Mouse (Mus musculus) limb, embryonic 12.5 days (tissue): ENCODE measurements around the gene Mapkapk2. TPM values are rescaled to one million over a fixed set of nuclear protein-coding genes. Genes with fewer than 3 reads are reported as not detected.

Experiments used
- ATAC-seq: fragments of 200-750 bp; cut with Nextera tagmentation; 2 replicates; pipeline ENCODE4 v1.8.0; 2017; ENCODE audit warnings: low read depth, moderate TSS enrichment; ENCODE audit not compliant: insufficient number of reproducible peaks, insufficient read depth, low FRiP score, low TSS enrichment
- H3K27ac ChIP-seq: fragments of 300-500 bp; sonication (generic); 2 replicates; pipeline ENCODE4 v1.5.1; 2016; ENCODE audit warnings: mild to moderate bottlenecking, moderate library complexity
- H3K27me3 ChIP-seq: fragments of 300-500 bp; sonication (generic); 2 replicates; pipeline ENCODE4 v1.6.1; 2016; ENCODE audit warnings: mild to moderate bottlenecking, moderate library complexity
- H3K36me3 ChIP-seq: fragments of 300-500 bp; sonication (generic); 2 replicates; pipeline ENCODE4 v1.6.1; 2016; ENCODE audit warnings: mild to moderate bottlenecking, moderate library complexity
- H3K4me1 ChIP-seq: fragments of 300-500 bp; sonication (generic); replicated peaks from 2 replicates; pipeline ENCODE4 v1.6.1; 2016
- H3K4me2 ChIP-seq: fragments of 300-500 bp; sonication (generic); 2 replicates; pipeline ENCODE4 v1.6.1; 2016; ENCODE audit warnings: mild to moderate bottlenecking, moderate library complexity
- H3K4me3 ChIP-seq: fragments of 300-500 bp; sonication (generic); replicated peaks from 2 replicates; pipeline ENCODE4 v1.5.1; 2016; ENCODE audit warnings: mild to moderate bottlenecking
- H3K9ac ChIP-seq: fragments of 300-500 bp; sonication (generic); replicated peaks from 2 replicates; pipeline ENCODE4 v1.6.1; 2016; ENCODE audit warnings: mild to moderate bottlenecking, moderate library complexity
- H3K9me3 ChIP-seq: fragments of 300-500 bp; sonication (generic); 2 replicates; pipeline ENCODE4 v1.6.1; 2016; ENCODE audit warnings: mild to moderate bottlenecking, moderate library complexity
- WGBS: fragments of 180-500 bp; shearing (Covaris S2); methylation state at CpG from one replicate; pipeline ENCODE4 v1.1.7; 2016; 5-methylcytosine and 5-hydroxymethylcytosine counted together
- polyA plus RNA-seq: library from polyadenylated mRNA; unstranded; fragments of >200 nt; fragmentation: Nextera tagmentation; extraction: Ambion mirVana; gene quantifications from 2 replicates; pipeline ENCODE4 v1.2.1, GENCODE M21; 2016

The Mapkapk2 gene
- polyA plus RNA-seq, 1 experiment from 2014 or later, result 58.9 TPM

DNA sequence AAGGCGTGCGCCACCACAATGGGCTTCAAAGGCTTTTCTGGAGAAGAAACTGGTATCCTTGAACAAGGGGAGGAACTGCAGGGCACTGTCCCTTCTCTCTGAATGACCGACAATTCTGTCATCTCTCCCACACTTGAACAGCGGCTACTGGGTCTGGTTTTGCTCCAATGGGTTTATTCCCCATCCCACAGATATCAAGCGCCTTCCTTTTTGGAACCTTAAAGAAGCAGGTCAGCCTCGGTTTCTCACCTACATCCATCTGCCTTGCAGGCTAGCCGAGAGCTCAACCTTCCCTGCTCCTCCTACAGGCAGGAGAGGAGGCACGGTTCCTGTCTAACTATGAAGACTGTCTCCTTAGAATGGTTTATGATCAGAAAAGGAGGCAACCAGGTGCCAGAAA, 48.7 kb downstream of the Mapkapk2 start:
- ATAC-seq, result no peak
- no peak overlapping the region for H3K9ac ChIP-seq
- H3K36me3 ChIP-seq, result peaks cover 18% of the 10 kb centered on the region
- no peak overlapping the region for H3K4me3 ChIP-seq
- no peaks in the 10 kb centered on the region for H3K9me3 ChIP-seq
- no peaks in the 10 kb centered on the region for H3K27me3 ChIP-seq
- no peak overlapping the region for H3K4me2 ChIP-seq
- 0 out of 2 replicates have a peak, but pooled peaks cover 15% of the 10 kb centered on the region for H3K4me1 ChIP-seq
- H3K27ac ChIP-seq, result no peak overlapping the region
- 82% methylated on average over 8 of the region's 8 CpGs for WGBS

GRCm38 (mm10) chr1:131048121-131048863, 49.3 kb downstream of the Mapkapk2 start:
- WGBS, result 61% methylated on average over 6 of the region's 6 CpGs
- H3K36me3 ChIP-seq, result peaks cover 14% of the 10 kb centered on the region; the same call in 1 of the 2 replicates
- H3K4me2 ChIP-seq, result no peak overlapping the region
- H3K9me3 ChIP-seq, result no peaks in the 10 kb centered on the region
- H3K27me3 ChIP-seq, result no peaks in the 10 kb centered on the region
- H3K4me3 ChIP-seq, result no peak overlapping the region
- no peak overlapping the region for H3K9ac ChIP-seq
- 0 out of 2 replicates have a peak, but pooled peaks cover 13% of the 10 kb centered on the region for H3K4me1 ChIP-seq
- ATAC-seq, result no peak
- no peak overlapping the region for H3K27ac ChIP-seq

GRCm38 (mm10) chr1:131046607-131047006, 51.0 kb downstream of the Mapkapk2 start:
- Histone ChIP-seq H3K27me3 (no peaks in the 10 kb centered on the region), H3K4me2 (no peak overlapping the region), H3K9ac (no peak overlapping the region), H3K27ac (no peak overlapping the region), H3K4me1 (0 out of 2 replicates have a peak, but pooled peaks cover 13% of the 10 kb centered on the region), H3K36me3 (no peaks in the 10 kb centered on the region), H3K9me3 (no peaks in the 10 kb centered on the region), H3K4me3 (no peak overlapping the region)
- WGBS, result 87% methylated on average over 10 of the region's 10 CpGs
- no peak for ATAC-seq

GRCm38 (mm10) chr1:131045723-131046355, 51.8 kb downstream of the Mapkapk2 start:
- Histone ChIP-seq H3K9me3 (no peaks in the 10 kb centered on the region), H3K9ac (no peak overlapping the region), H3K36me3 (no peaks in the 10 kb centered on the region), H3K4me3 (no peak overlapping the region), H3K4me2 (no peak overlapping the region), H3K27me3 (no peaks in the 10 kb centered on the region), H3K4me1 (0 out of 2 replicates have a peak, but pooled peaks cover 5% of the 10 kb centered on the region), H3K27ac (no peak overlapping the region)
- no peak for ATAC-seq
- 86% methylated on average over 2 of the region's 2 CpGs for WGBS

DNA sequence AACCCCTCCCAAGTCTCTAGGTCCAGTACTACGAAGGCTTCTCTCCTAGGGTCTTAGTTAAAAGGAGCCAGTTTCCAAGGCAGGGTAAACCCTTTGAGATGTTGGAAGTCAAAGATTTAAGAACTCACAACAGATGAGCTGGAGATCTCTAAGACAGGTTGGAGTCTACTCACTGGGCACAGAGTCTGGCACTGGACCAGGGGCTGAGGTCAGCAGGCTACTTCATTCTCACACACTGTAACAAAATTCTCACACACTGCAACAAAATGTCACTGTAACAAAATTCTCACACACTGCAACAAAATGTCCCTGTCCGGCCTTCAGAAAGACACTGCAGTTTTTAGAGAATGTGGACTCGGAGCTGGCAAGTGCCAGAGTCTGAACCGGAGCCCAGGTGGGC, 54.0 kb downstream of the Mapkapk2 start:
- ATAC-seq, result no peak
- Histone ChIP-seq H3K4me3 (no peak overlapping the region), H3K4me1 (0 out of 2 replicates have a peak, but pooled peaks cover 2% of the 10 kb centered on the region), H3K9me3 (no peaks in the 10 kb centered on the region), H3K36me3 (no peaks in the 10 kb centered on the region), H3K27ac (no peak overlapping the region), H3K4me2 (no peak overlapping the region), H3K27me3 (no peaks in the 10 kb centered on the region), H3K9ac (no peak overlapping the region)
- WGBS, result 86% methylated on average over 4 of the region's 4 CpGs

GRCm38 (mm10) chr1:131042721-131043120, 54.9 kb downstream of the Mapkapk2 start:
- H3K9me3 ChIP-seq, result peaks cover 5% of the 10 kb centered on the region; the same call in 1 of the 2 replicates
- H3K27ac ChIP-seq, result no peak overlapping the region
- H3K4me2 ChIP-seq, result no peak overlapping the region
- no peaks in the 10 kb centered on the region for H3K36me3 ChIP-seq
- H3K9ac ChIP-seq, result no peak overlapping the region
- no peaks in the 10 kb centered on the region for H3K4me1 ChIP-seq
- no peaks in the 10 kb centered on the region for H3K27me3 ChIP-seq
- no peak for ATAC-seq
- no peak overlapping the region for H3K4me3 ChIP-seq
- 89% methylated on average over 3 of the region's 3 CpGs for WGBS

DNA sequence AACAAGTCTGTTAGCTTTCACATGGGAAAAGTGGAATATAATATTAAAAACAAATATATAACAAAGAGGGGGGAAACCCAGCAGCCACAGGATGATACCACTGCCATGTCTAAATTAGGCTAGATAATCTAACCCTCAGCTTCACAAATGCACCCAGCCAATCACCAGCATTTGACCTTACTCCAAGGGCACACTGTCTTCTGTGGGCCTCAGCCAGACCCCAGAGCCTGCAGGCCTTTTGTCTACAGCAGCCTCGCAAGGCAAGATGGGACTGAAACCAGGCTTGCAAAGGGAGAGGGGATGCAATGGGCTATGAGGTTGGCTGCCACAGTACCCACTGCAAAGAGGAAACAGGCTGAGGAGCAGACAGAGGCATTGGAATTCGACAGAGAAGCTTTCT, 55.4 kb downstream of the Mapkapk2 start:
- Histone ChIP-seq H3K9ac (no peak overlapping the region), H3K4me3 (no peak overlapping the region), H3K9me3 (peaks cover 5% of the 10 kb centered on the region; the same call in 1 of the 2 replicates), H3K27ac (no peak overlapping the region), H3K36me3 (no peaks in the 10 kb centered on the region), H3K27me3 (no peaks in the 10 kb centered on the region), H3K4me2 (no peak overlapping the region), H3K4me1 (no peaks in the 10 kb centered on the region)
- 75% methylated on average over 2 of the region's 2 CpGs for WGBS
- no peak for ATAC-seq

DNA sequence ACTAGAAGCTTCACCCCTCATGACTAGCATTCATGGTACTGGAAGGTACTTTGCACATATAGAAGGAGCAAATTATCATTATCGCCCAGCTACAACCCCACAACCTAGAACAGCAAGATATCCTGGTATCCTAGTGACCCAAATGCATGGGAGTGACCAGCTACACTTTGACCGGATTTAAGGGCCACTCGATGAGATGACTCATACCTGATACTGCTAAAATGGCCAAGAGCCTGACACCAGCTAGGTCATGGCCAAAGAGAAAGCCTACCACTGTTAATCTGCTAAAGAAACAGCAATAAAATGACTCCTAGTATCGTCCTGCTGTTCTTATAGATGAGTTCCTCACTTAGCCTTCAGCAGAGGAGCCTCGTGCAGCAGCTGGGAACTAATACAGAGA, 58.1 kb downstream of the Mapkapk2 start:
- WGBS, result 90% methylated on average over 5 of the region's 5 CpGs
- H3K27me3 ChIP-seq, result no peaks in the 10 kb centered on the region
- no peak overlapping the region for H3K9ac ChIP-seq
- H3K4me2 ChIP-seq, result no peak overlapping the region
- no peaks in the 10 kb centered on the region for H3K36me3 ChIP-seq
- peaks cover 5% of the 10 kb centered on the region; the same call in 1 of the 2 replicates for H3K9me3 ChIP-seq
- H3K4me3 ChIP-seq, result no peak overlapping the region
- H3K4me1 ChIP-seq, result no peaks in the 10 kb centered on the region
- no peak for ATAC-seq
- H3K27ac ChIP-seq, result no peak overlapping the region

DNA sequence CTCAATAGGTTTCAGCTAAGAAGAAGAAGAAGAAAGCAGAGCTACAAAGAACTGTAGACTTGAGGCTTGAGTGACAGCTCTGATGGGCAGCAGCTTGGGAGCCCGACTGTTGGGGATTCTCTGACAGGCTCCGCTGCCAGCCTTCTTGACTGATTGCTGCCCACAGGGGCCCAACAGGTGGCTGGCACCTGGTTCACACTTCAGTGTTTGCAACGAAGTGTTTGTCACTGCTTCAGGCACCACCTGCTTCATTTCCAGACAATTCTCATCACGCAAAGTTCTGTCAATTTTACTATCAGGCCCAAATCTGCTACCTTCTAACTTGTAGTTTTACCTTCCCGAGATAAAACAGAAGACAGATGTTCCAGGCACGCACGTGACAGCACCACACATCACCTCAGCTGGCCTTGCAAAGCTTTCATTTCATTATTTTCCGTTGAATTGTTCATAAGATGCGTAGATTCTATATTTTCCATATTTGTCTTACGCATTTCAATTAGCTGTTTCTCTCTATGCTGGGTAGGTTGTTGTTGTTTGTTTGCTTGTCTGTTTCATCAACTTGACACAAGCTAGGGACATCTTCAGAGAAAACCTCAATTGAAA, 59.1 kb downstream of the Mapkapk2 start:
- no peak overlapping the region for H3K4me2 ChIP-seq
- 77% methylated on average over 10 of the region's 10 CpGs for WGBS
- no peak for ATAC-seq
- H3K36me3 ChIP-seq, result no peaks in the 10 kb centered on the region
- no peaks in the 10 kb centered on the region for H3K27me3 ChIP-seq
- no peaks in the 10 kb centered on the region for H3K4me1 ChIP-seq
- peaks cover 5% of the 10 kb centered on the region; the same call in 1 of the 2 replicates for H3K9me3 ChIP-seq
- no peak overlapping the region for H3K27ac ChIP-seq
- H3K4me3 ChIP-seq, result no peak overlapping the region
- H3K9ac ChIP-seq, result no peak overlapping the region

GRCm38 (mm10) chr1:131038001-131038400, 59.6 kb downstream of the Mapkapk2 start:
- Histone ChIP-seq H3K36me3 (no peaks in the 10 kb centered on the region), H3K9ac (no peak overlapping the region), H3K4me2 (no peak overlapping the region), H3K27ac (no peak overlapping the region), H3K4me1 (no peaks in the 10 kb centered on the region), H3K9me3 (peaks cover 5% of the 10 kb centered on the region; the same call in 1 of the 2 replicates), H3K27me3 (no peaks in the 10 kb centered on the region), H3K4me3 (no peak overlapping the region)
- ATAC-seq, result no peak
- WGBS, result 86% methylated on average over 5 of the region's 5 CpGs

DNA sequence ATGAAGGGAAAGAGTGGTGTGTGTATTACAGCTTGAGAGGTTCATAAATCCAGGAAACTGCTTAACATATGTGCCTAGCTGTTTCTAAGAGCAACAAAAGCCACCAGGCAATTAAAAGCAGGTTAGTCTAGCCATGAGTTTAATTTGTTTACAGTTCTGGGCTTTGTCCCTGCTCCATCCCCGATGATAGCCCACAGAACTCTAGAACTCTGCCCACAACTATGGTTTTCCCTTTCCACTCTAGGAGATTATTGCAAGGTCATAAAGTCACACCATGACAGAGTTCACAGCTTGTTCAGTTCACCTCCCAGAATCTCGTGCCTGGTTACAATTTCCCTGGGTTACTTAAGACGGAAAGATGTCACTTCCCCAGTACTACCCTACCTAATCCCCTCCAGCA, 66.4 kb downstream of the Mapkapk2 start:
- Histone ChIP-seq H3K4me1 (peaks cover 13% of the 10 kb centered on the region; the same call in 1 of the 2 replicates), H3K9me3 (no peaks in the 10 kb centered on the region), H3K4me2 (no peak overlapping the region), H3K27me3 (no peaks in the 10 kb centered on the region), H3K9ac (no peak overlapping the region), H3K27ac (no peak overlapping the region), H3K4me3 (no peak overlapping the region), H3K36me3 (no peaks in the 10 kb centered on the region)
- WGBS, result 4% methylated on average over 3 of the region's 3 CpGs
- ATAC-seq, result no peak
